Mouse (Mus musculus) intestine, postnatal 0 days (tissue): ENCODE measurements at regions not wholly inside any gene's neighbourhood (a gene's known extent, or its start where the extent isn't known, plus 50 kb on each side); places are given as distances from the start of the nearest gene placed in this dataset.

Experiments
- ATAC-seq: fragments of 200-750 bp; cut with Nextera tagmentation; 2 replicates; pipeline ENCODE4 v1.8.0; 2017; ENCODE audit warnings: mild to moderate bottlenecking, moderate TSS enrichment, moderate library complexity
- H3K27ac ChIP-seq: fragments of 300-500 bp; sonication (generic); 2 replicates; pipeline ENCODE4 v1.5.1; 2014; ENCODE audit warnings: mild to moderate bottlenecking, low read depth, low read length, moderate library complexity
- H3K27me3 ChIP-seq: fragments of 300-500 bp; sonication (generic); replicated peaks from 2 replicates; pipeline ENCODE4 v1.6.1; 2014; ENCODE audit warnings: low read length, mixed read lengths; ENCODE audit not compliant: control insufficient read depth, insufficient read depth
- H3K36me3 ChIP-seq: fragments of 300-500 bp; sonication (generic); 2 replicates; pipeline ENCODE4 v1.6.1; 2014; ENCODE audit warnings: mild to moderate bottlenecking, moderate library complexity; ENCODE audit not compliant: control insufficient read depth, insufficient read depth
- H3K4me1 ChIP-seq: fragments of 300-500 bp; sonication (generic); replicated peaks from 2 replicates; pipeline ENCODE4 v1.6.1; 2014; ENCODE audit warnings: antibody characterized with exemption, low read length, mixed read lengths; ENCODE audit not compliant: control insufficient read depth, insufficient read depth
- H3K4me2 ChIP-seq: fragments of 300-500 bp; sonication (generic); replicated peaks from 2 replicates; pipeline ENCODE4 v1.6.1; 2014; ENCODE audit warnings: low read depth, mild to moderate bottlenecking, moderate library complexity
- H3K4me3 ChIP-seq: fragments of 300-500 bp; sonication (generic); 2 replicates; pipeline ENCODE4 v1.5.1; 2014; ENCODE audit warnings: low read depth, low read length
- H3K9ac ChIP-seq: fragments of 300-500 bp; sonication (generic); 2 replicates; pipeline ENCODE4 v1.6.1; 2014; ENCODE audit warnings: mild to moderate bottlenecking, low read depth, low read length
- H3K9me3 ChIP-seq: fragments of 300-500 bp; sonication (generic); 2 replicates; pipeline ENCODE4 v1.6.1; 2016; ENCODE audit warnings: mixed run types; ENCODE audit not compliant: control insufficient read depth
- CTCF ChIP-seq: sonication (generic); IDR thresholded peaks from 2 replicates; pipeline ENCODE4 v1.5.1; 2016; ENCODE audit warnings: low read depth, mild to moderate bottlenecking, control low read depth, antibody characterized with exemption, moderate library complexity
- WGBS: fragments of 180-500 bp; shearing (Covaris S2); extraction: QIAGEN DNeasy Blood & Tissue Kit; methylation state at CpG from one replicate; pipeline ENCODE4 v1.1.7; 2014; 5-methylcytosine and 5-hydroxymethylcytosine counted together

GRCm38 (mm10) chr15:68624831-68625230 lies 2124.1 kb upstream of the Lrrc6 start:
- H3K27me3 ChIP-seq, result no peaks in the 10 kb centered on the region
- TF ChIP-seq CTCF, result no peak
- no peak for ATAC-seq
- WGBS, result 56% methylated on average over 3 of the region's 3 CpGs
- no peak overlapping the region for H3K9ac ChIP-seq
- H3K9me3 ChIP-seq, result no peaks in the 10 kb centered on the region
- no peaks in the 10 kb centered on the region for H3K36me3 ChIP-seq
- no peak overlapping the region for H3K4me2 ChIP-seq
- no peaks in the 10 kb centered on the region for H3K4me1 ChIP-seq
- H3K27ac ChIP-seq, result no peak overlapping the region
- no peak overlapping the region for H3K4me3 ChIP-seq

- 67% methylated on average over 6 of the region's 6 CpGs for WGBS
- H3K4me1 ChIP-seq, result no peaks in the 10 kb centered on the region
- no peaks in the 10 kb centered on the region for H3K27me3 ChIP-seq
- no peaks in the 10 kb centered on the region for H3K9me3 ChIP-seq
- no peak for TF ChIP-seq CTCF
- no peak for ATAC-seq
- no peak overlapping the region for H3K4me3 ChIP-seq
- no peaks in the 10 kb centered on the region for H3K36me3 ChIP-seq
- no peak overlapping the region for H3K27ac ChIP-seq
- no peak overlapping the region for H3K4me2 ChIP-seq
- H3K9ac ChIP-seq, result no peak overlapping the region
Observed at GRCm38 (mm10) chr15:68620417-68621214, 2119.9 kb upstream of the Lrrc6 start.

DNA sequence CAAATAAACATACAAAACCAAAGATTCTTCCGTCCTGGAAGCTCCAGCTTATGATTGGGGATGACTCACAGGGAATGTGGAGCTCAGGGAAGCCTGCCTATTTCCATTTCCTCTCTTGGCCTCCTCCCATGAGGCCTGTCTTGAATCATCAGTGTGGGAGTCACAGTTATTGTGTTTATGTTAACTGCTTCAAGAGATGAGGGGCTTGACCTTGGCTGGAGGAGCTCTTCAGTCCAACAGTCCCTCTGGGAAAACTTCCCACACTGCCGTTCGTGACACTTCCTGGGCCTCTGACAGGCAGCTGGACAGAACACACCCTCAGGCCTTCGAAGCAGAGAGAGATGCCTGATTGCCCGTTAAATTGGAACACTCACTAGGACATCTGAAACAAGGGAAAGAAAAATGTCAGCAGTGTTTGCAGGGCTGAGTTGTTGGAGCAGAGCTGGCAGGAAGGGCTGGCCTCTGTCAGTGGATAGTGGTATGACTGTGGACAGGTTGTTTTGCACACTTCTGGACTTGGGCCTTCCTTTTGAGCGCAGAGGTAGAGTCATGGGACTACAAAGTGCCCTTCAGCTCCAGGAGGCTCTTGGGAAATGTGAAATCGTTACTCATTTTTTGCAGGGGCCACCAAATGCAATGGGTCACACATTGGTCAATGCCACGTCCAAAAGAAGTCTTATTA lies 2105.5 kb upstream of the Lrrc6 start:
- Histone ChIP-seq H3K27me3 (no peaks in the 10 kb centered on the region), H3K4me2 (no peak overlapping the region), H3K9ac (no peak overlapping the region), H3K4me1 (no peaks in the 10 kb centered on the region), H3K36me3 (no peaks in the 10 kb centered on the region), H3K4me3 (no peak overlapping the region), H3K9me3 (no peaks in the 10 kb centered on the region), H3K27ac (no peak overlapping the region)
- no peak for TF ChIP-seq CTCF
- ATAC-seq, result no peak
- WGBS, result 52% methylated on average over 8 of the region's 8 CpGs

DNA sequence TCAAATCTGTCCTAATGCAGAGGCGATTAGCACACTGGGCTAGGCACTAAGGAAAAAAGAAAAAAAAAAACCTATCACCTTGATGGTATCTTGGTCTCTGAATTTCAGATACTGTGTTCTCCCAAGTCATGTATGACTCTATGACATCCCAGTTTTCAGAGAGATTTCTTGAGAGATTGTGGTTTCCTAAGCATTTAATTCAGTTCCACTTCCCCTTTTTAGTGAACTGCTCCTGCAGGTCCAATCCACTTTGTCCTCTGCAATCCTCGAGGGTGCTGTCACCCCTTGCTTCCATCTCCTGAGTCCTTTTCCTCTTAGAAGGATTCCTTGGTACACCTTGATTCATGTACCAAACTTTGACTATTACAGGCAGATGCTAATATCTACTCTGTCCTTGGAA lies 2104.8 kb upstream of the Lrrc6 start:
- H3K4me2 ChIP-seq, result no peak overlapping the region
- no peak for ATAC-seq
- H3K36me3 ChIP-seq, result no peaks in the 10 kb centered on the region
- no peaks in the 10 kb centered on the region for H3K9me3 ChIP-seq
- no peak overlapping the region for H3K9ac ChIP-seq
- TF ChIP-seq CTCF, result no peak
- no peak overlapping the region for H3K27ac ChIP-seq
- WGBS, result 82% methylated on average over 2 of the region's 2 CpGs
- no peaks in the 10 kb centered on the region for H3K4me1 ChIP-seq
- no peaks in the 10 kb centered on the region for H3K27me3 ChIP-seq
- no peak overlapping the region for H3K4me3 ChIP-seq

- ATAC-seq, result no peak
- no peak for TF ChIP-seq CTCF
- Histone ChIP-seq H3K9me3 (no peaks in the 10 kb centered on the region), H3K9ac (no peak overlapping the region), H3K4me1 (no peaks in the 10 kb centered on the region), H3K27me3 (no peaks in the 10 kb centered on the region), H3K36me3 (no peaks in the 10 kb centered on the region), H3K4me2 (no peak overlapping the region), H3K27ac (no peak overlapping the region), H3K4me3 (no peak overlapping the region)
- WGBS, result 82% methylated on average over 4 of the region's 4 CpGs
Observed at GRCm38 (mm10) chr15:68582177-68582576, 2081.5 kb upstream of the Lrrc6 start.

DNA sequence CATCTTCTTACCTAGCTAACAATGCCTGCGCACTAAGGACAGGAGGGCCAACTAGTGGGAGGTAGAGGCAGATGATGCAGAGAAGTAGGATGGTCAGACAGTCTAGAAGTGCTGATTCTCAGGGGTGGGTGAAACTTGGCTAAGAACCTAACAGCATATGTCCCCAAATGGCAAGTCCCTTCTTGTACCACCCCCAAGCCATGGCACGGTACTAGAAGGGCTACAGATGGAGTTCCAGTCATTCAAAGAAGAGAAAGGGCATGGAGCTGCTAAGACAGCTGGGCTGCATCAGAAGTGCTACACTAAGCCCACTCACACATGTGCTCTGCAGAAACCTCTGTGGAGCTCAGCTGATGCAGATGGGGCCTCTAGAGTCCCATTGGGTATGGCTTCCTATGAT lies 2078.8 kb upstream of the Lrrc6 start:
- Histone ChIP-seq H3K4me3 (no peak overlapping the region), H3K27ac (no peak overlapping the region), H3K9me3 (no peaks in the 10 kb centered on the region), H3K4me2 (no peak overlapping the region), H3K36me3 (no peaks in the 10 kb centered on the region), H3K9ac (no peak overlapping the region), H3K27me3 (no peaks in the 10 kb centered on the region), H3K4me1 (no peaks in the 10 kb centered on the region)
- 92% methylated on average over 2 of the region's 2 CpGs for WGBS
- no peak for TF ChIP-seq CTCF
- no peak for ATAC-seq
